Mouse (Mus musculus) urinary bladder, adult 2 months (tissue): ENCODE results near the gene Wdr41. TPM values are rescaled to one million over a fixed set of nuclear protein-coding genes. Genes with fewer than 3 reads are reported as not detected.

Experiments used
- DNase-seq: peaks from one replicate; pipeline ENCODE4 v3.0.0; 2022; ENCODE audit warnings: low spot score
- polyA plus RNA-seq: library from polyadenylated mRNA; depleted of rRNA; stranded (reverse); fragments of >200 nt; gene quantifications from 2 replicates; pipeline ENCODE4 v1.2.3, GENCODE M21; 2012; rRNA removed

Gene Wdr41
- 20.0 and 20.2 TPM in 2 replicates for polyA plus RNA-seq

DNA sequence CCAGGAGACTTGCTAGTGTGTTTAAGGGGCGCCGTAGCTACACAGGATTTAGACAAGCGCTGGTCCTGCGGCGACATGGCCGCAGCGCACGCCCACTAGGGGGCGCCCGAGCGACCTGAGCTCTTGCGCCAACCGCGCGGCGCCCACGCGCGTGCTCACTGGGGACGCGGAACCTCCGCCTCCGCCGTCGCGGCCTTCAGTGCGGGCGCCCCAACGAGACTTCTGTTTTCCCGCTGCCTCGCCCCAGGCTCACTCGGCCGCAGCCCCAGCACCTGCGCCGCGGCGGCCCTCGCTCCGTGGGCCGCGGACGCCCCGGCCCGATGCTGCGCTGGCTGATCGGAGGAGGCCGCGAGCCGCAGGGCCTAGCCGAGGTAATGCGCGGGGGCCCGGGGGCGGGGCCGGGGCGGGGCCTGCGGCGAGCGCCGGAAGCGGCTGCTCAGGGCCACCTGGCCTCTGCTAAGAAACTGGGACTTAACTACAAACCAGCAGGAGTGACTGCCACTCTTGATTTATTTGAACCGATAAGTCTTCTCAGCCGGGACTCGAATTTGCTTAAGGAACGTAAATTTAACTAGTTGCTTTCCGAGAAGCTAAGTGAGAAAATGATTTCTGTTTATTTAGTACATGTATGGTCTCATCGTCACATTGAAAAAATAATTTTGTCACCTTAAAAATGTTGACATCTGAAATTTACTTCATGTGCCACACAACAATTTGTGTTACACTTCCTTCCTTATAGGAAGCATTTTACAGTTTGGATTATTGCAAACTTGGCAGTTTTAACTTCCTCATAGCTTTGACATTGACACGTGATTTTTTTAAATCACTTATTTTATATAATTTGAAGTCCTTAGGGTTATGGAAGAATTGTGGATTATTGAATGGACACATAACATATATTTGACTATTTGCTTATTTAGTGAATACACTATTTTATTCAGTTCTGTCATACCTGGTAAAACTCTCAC lies at the start of gene Wdr41:
Gene Wdr41 (plus strand): TSS at position 126 of the 968 bp plus-strand sequence.
- peak; percentile 84 for DNase-seq

DNA sequence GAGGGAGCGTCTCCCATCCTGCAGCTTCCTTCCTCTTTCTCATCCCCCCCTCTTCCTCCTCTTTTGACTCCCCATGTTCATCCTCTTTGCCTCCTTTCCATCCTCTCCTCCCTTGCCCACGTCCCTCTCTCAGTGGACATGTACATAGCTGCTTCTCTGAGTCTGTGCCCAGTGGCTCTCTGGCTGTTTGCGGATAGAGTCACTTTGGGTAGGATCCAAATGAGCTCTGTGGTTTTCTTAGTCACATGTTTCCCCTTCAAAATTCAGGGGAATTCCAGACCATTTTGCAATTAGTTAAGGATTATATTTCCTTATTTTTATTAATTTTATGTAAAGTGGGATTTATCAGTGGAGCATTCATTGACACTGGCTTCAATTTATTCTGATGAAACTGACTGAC lies 48.1 kb upstream of the Wdr41 start:
- DNase-seq, result no peak

DNA sequence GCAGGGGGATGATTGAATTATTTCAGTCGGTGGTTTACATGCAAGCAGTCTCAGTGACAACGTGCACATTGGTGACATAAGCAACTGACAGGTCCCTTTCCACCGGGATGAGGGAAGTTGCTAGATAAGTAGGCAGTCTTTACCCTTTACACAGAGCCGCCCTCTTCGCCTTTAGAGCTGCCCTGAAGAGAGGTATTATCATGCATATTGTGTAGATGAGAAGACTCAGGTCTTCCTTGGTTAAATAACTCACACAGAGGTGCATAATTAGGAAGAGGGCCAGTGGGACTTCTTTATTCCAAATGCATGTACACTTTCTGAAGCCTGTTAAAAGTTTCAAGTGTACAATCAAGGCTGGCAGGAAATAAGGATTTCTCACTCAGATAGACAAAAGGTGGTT lies 37.7 kb upstream of the Wdr41 start:
- DNase-seq, result no peak

DNA sequence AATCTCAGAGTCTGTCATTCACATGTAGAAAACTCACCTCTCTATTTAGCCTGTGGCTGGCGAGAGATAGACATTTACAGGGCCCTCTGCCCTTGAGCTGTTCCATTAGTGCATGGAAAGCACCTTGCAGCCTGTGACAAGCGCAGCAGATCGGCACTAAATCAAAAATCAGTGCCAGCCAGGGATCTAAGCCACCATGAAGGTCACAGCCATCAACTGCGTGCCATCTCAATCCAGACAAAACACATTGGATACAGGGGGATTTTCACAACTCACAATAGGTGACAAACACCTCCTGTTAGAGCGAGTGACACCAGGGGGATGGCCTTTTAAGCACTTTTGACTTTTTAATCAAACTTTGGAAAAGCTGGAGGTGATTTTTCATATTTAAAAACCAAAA lies 36.0 kb upstream of the Wdr41 start:
- no peak for DNase-seq

GRCm38 (mm10) chr13:94941230-94941629 lies 34.9 kb upstream of the Wdr41 start:
- DNase-seq, result no peak

DNA sequence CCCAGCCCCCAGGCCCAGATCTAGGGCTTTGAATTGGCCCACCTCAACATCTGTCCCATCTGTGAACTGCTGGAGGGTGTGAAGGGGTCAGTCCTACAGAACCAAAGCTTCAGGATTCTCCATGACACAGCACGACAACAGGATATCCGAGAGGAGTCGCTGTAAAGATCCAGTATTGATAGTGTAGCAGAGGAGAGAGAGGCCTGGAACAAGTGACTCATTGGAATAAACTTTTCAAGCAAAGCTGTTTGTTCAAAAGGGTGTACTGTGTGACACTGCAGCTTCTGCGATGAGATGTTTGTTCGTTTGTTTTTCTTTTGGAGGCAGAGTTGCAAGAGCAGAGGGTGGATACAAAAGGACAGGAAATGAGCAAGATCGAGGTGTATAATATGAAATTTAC lies 20.2 kb upstream of the Wdr41 start:
- DNase-seq, result no peak

- DNase-seq, result no peak
Observed at GRCm38 (mm10) chr13:94957965-94958364, 18.2 kb upstream of the Wdr41 start.

DNA sequence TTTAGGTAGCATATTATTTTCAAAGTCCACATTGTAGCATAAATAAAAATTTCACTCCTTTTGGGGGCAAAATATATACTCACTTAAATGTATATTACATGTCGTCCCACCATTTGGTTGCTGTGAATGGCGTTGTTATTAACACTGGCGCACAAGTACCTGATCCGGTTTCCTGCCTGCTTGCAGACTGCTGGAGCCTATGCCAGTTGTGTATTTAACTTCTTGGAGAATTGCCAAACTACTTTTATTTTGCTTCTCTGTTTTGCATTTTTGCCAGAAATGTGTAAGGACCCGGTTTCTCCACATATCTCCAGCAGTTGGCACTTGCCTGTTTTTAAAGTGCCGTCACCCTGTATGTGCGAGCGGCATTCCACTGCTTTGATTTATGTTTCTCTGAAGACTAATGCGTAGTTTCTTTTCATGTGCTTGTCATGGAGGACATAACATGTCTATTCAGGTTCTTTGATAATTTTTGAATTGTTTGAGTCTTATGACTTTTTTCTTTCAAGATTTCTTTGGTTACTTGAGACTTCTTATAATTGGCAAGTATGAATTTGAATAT lies 6.1 kb upstream of the Wdr41 start:
- DNase-seq, result no peak

GRCm38 (mm10) chr13:94975828-94976218 lies 321 bp upstream of the Wdr41 start:
- DNase-seq, result no peak

DNA sequence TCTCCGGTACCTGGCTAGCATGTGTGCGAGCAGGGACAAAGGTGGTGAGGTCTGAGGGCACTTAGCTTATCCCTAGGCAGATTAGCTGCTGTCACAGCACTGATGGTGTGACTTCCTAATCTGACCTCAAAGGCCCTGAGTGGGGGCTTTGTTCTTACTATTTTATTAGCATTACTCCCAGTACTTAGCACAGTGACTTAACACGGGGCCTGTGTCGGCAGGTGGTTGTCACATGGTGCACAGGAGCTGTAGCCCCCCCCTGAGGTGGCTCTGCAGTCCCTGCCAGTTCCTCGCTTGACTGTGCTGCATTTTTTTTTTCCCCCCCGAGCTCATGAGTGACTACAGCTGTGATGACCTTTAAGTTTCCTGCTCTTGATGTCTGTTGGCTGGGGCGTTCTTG lies 2.9 kb downstream of the Wdr41 start:
- DNase-seq, result no peak

- no peak for DNase-seq
Observed at GRCm38 (mm10) chr13:94990516-94990915, 14.4 kb downstream of the Wdr41 start.

GRCm38 (mm10) chr13:95007281-95007680 lies 31.1 kb downstream of the Wdr41 start:
- no peak for DNase-seq

DNA sequence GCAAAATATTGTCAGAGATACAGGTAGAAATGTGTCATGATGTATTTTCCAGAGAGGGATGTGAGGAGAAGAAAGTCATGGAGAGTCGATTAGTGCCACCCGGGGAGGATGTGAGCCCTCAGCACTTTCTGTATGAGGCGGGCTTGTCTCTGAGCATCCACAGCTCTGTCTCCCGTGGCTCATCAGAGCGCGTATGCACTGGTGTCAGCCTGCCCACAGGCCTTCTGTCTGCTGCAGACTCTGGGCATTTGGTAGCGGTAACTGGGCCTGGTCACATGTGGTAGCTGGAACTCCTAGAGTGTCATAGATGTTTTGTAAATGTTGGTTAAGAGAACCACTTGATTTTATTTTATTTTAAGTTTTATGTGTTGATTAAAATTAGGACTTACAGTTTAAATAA lies 33.1 kb downstream of the Wdr41 start:
- DNase-seq, result no peak

- DNase-seq, result no peak
Observed at GRCm38 (mm10) chr13:95011546-95012257, 35.6 kb downstream of the Wdr41 start.

DNA sequence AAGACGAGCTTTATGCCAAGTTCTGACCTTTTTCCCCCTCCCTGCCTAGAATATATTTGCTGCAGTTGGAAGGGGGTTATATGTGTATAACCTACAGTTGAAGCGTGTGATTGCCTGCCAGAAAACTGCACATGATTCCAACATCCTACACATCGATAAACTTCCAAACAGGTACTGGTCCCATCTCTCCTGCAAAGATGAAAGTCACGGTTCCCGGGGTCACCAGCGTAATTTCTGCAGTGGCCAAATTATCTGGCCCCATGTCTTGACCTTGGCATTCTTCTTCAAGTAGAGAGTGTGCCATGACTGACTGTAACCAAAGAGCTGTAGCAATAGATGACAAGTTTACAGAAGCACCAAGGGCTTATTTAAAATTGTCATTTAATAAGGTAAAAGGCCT lies 41.1 kb downstream of the Wdr41 start:
- no peak for DNase-seq

DNA sequence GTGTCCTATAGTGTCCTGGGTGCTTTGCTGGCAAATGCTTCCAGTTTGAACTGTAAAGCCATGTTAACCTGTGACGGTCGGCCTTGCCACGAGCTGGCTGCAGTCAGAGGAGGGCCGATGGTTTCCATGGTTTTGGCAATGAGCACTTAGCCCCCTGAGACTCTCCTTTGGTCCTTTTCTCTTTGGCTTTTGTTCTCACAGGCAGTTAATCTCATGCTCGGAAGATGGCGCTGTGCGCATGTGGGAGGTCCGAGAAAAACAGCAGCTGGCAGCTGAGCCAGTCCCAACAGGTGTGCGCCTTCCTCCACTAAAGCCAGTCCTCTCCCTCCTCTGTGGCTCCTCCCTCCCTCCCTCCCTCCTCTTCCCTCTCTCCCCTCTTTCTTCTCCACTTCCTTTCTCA lies 41.8 kb downstream of the Wdr41 start:
- DNase-seq, result no peak

DNA sequence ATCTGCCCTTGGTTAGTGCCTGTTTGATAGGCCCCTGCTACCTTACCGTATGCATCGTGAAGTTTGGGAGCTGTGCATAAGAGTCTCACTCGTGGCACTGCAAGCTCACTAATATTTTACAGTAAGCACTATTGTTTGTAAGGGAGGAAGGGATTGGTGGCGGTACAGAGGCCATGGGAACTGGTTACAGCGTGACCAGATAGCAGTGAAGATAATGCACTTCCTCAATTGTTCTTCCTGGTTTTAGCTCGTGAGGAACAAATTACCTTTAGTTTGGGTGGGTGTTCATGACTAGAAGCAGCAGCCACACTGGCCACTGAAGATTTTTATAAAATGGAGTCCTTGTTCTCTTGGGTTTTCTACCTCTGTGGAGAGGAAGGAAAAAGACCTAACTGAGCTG lies 43.2 kb downstream of the Wdr41 start:
- no peak for DNase-seq

- no peak for DNase-seq
Observed at GRCm38 (mm10) chr13:95020216-95020615, 44.1 kb downstream of the Wdr41 start.

- no peak for DNase-seq
Observed at GRCm38 (mm10) chr13:95030828-95031227, 54.7 kb downstream of the Wdr41 start.

GRCm38 (mm10) chr13:95032127-95032831 lies 56.1 kb downstream of the Wdr41 start:
- no peak for DNase-seq

GRCm38 (mm10) chr13:95032973-95033372 lies 56.8 kb downstream of the Wdr41 start:
- no peak for DNase-seq

GRCm38 (mm10) chr13:95034094-95034493 lies 58.0 kb downstream of the Wdr41 start:
- DNase-seq, result no peak
